Mouse (Mus musculus): ENCODE measurements around the gene Ak3. TPM values are rescaled to one million over a fixed set of nuclear protein-coding genes. Genes with fewer than 3 reads are reported as not detected.

The Ak3 gene
- polyA plus RNA-seq, 1 experiment, result 18.4 TPM

- WGBS, result 94% methylated on average over 5 of the region's 5 CpGs
- Histone ChIP-seq H3K4me1 (ENCODE audit: control insufficient read depth, insufficient read depth, insufficient read length) (no peaks in the 10 kb centered on the region), H3K36me3 (ENCODE audit: control insufficient read depth, insufficient read depth, low read length) (peaks cover 30% of the 10 kb centered on the region), H3K27ac (ENCODE audit: insufficient read depth, low read length) (no peak overlapping the region), H3K4me3 (ENCODE audit: extremely low read depth, insufficient read depth, insufficient read length) (no peak overlapping the region), H3K27me3 (ENCODE audit: control insufficient read depth, insufficient read depth, low read length) (no peaks in the 10 kb centered on the region)
- DNase-seq (ENCODE audit: low read depth in 1 of 2, low spot score in 2 of 2), result no peak
- TF ChIP-seq POLR2A (IDR thresholded peaks at IDR 0.05; ENCODE audit: low read depth, low read length), result no peak
- TF ChIP-seq CTCF (IDR thresholded peaks at IDR 0.05; ENCODE audit: extremely low read depth, insufficient read depth, insufficient read length, insufficient replicate concordance), result no peak
Observed at GRCm38 (mm10) chr19:29016786-29017185, 31.0 kb downstream of the Ak3 start.

DNA sequence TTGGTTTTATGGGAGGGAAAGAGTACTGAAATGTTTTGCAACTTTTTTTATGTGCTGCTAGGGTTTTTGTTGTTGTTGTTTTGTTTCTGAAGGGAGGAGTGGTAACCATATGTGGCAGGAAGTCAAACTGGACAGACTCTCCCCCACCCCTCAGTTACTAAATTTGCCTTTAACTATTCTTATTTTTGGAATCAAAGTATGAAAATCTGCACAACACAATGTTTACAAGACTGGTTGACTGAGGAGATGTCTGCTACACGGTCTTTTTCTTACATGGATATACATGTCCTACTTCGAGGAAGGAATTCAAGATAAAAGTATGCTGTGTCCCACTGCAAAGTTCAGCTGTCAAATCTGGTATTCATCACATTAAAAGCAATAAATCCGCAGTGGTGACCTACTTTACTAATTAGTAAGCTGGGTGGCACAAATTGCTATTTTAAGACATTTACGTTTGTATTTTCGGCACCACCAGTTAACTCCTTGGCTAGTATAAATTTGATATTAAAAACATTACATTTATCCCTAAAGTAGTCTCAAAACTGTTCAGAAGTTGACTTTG is 31.5 kb downstream of the Ak3 start:
- DNase-seq (ENCODE audit: low read depth in 1 of 2, low spot score in 2 of 2), result no peak
- Histone ChIP-seq H3K36me3 (ENCODE audit: control insufficient read depth, insufficient read depth, low read length) (peaks cover 29% of the 10 kb centered on the region), H3K27me3 (ENCODE audit: control insufficient read depth, insufficient read depth, low read length) (no peaks in the 10 kb centered on the region), H3K4me1 (ENCODE audit: control insufficient read depth, insufficient read depth, insufficient read length) (no peaks in the 10 kb centered on the region), H3K4me3 (ENCODE audit: extremely low read depth, insufficient read depth, insufficient read length) (no peak overlapping the region), H3K27ac (ENCODE audit: insufficient read depth, low read length) (no peak overlapping the region)
- 93% methylated on average over 5 of the region's 5 CpGs for WGBS
- TF ChIP-seq POLR2A (IDR thresholded peaks at IDR 0.05; ENCODE audit: low read depth, low read length) (no peak), CTCF (IDR thresholded peaks at IDR 0.05; ENCODE audit: extremely low read depth, insufficient read depth, insufficient read length, insufficient replicate concordance) (no peak)

DNA sequence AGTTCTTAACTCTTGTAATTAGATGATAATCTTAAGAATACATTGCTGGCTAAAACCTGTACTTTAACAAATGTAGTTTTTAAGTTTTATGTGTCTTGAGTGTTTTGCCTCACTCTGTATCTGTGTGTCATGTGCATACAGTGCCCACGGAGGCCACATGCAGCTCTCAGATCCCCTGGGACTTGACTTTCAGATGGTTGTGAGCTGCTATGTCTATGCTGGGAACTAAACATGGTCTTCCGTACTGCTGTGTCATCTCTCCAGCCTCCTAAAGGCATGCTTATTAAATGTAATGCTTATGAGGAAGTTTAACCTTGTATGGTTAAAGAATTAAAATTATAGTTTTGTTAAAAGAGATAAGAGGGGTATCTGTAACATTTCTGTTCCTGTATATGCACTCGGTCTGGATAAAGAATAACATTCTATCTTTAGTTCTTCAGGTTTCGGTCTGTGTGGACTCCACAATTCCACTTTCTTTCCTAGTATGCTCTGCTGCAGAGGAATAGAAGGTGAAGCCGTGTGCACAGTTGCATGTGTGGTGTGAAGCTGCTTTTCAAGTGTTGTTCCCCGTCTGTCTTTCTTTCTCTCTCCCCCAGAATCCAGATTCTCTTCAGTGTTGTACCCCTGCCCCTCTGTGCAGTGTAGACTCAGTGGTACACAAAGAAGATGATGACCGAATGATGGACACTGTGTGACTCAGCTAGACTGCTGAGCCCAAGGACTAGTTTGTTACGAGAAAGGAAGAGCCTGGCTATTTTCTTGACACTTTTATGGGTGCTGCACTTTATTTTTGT is 32.2 kb downstream of the Ak3 start:
- H3K36me3 ChIP-seq (ENCODE audit: control insufficient read depth, insufficient read depth, low read length), result peaks cover 25% of the 10 kb centered on the region
- WGBS, result 74% methylated on average over 8 of the region's 8 CpGs

GRCm38 (mm10) chr19:29014466-29015055 is 33.2 kb downstream of the Ak3 start:
- Histone ChIP-seq H3K36me3 (ENCODE audit: control insufficient read depth, insufficient read depth, low read length) (peaks cover 23% of the 10 kb centered on the region), H3K4me3 (ENCODE audit: extremely low read depth, insufficient read depth, insufficient read length) (no peak overlapping the region), H3K27ac (ENCODE audit: insufficient read depth, low read length) (no peak overlapping the region), H3K4me1 (ENCODE audit: control insufficient read depth, insufficient read depth, insufficient read length) (no peaks in the 10 kb centered on the region), H3K27me3 (ENCODE audit: control insufficient read depth, insufficient read depth, low read length) (no peaks in the 10 kb centered on the region)
- DNase-seq (ENCODE audit: low read depth in 1 of 2, low spot score in 2 of 2), result no peak
- no peak for TF ChIP-seq CTCF (IDR thresholded peaks at IDR 0.05; ENCODE audit: extremely low read depth, insufficient read depth, insufficient read length, insufficient replicate concordance)
- TF ChIP-seq POLR2A (IDR thresholded peaks at IDR 0.05; ENCODE audit: low read depth, low read length), result no peak
- 87% methylated on average over 5 of the region's 5 CpGs for WGBS

More for the DNA sequence above, 32.2 kb downstream of the Ak3 start:
- Histone ChIP-seq H3K27ac (ENCODE audit: insufficient read depth, low read length) (no peak overlapping the region), H3K4me1 (ENCODE audit: control insufficient read depth, insufficient read depth, insufficient read length) (no peaks in the 10 kb centered on the region), H3K27me3 (ENCODE audit: control insufficient read depth, insufficient read depth, low read length) (no peaks in the 10 kb centered on the region), H3K4me3 (ENCODE audit: extremely low read depth, insufficient read depth, insufficient read length) (no peak overlapping the region)
- DNase-seq (ENCODE audit: low read depth in 1 of 2, low spot score in 2 of 2), result no peak
- no peak for TF ChIP-seq POLR2A (IDR thresholded peaks at IDR 0.05; ENCODE audit: low read depth, low read length)
- no peak for TF ChIP-seq CTCF (IDR thresholded peaks at IDR 0.05; ENCODE audit: extremely low read depth, insufficient read depth, insufficient read length, insufficient replicate concordance)

GRCm38 (mm10) chr19:29011355-29011990 is 36.3 kb downstream of the Ak3 start:
- Histone ChIP-seq H3K4me3 (ENCODE audit: extremely low read depth, insufficient read depth, insufficient read length) (no peak overlapping the region), H3K27me3 (ENCODE audit: control insufficient read depth, insufficient read depth, low read length) (no peaks in the 10 kb centered on the region), H3K36me3 (ENCODE audit: control insufficient read depth, insufficient read depth, low read length) (peaks cover 25% of the 10 kb centered on the region), H3K4me1 (ENCODE audit: control insufficient read depth, insufficient read depth, insufficient read length) (no peaks in the 10 kb centered on the region), H3K27ac (ENCODE audit: insufficient read depth, low read length) (no peak overlapping the region)
- no peak for DNase-seq (ENCODE audit: low read depth in 1 of 2, low spot score in 2 of 2)
- 92% methylated on average over 12 of the region's 12 CpGs for WGBS
- TF ChIP-seq CTCF (IDR thresholded peaks at IDR 0.05; ENCODE audit: extremely low read depth, insufficient read depth, insufficient read length, insufficient replicate concordance), result no peak

DNA sequence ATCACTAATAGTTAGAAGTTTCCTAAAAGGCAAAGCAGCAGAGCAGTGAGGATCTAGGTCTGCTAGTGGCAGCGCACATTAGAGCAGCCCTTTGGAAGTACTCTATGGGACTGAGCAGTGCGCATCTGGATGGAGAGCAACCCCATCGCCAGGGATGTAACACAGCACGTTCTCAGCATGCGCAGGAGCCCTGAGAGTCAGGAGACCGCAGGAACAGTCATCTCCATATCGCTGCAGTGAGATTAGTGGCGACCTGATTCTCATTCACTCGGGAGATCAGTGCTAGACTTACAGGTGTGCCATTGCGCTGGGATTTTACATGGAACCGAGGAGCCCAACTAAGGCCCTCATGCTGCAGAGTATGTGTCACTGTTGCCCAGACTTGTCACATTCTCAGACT is 38.7 kb downstream of the Ak3 start:
- DNase-seq (ENCODE audit: low read depth in 1 of 2, low spot score in 2 of 2), result no peak
- H3K4me1 ChIP-seq (ENCODE audit: control insufficient read depth, insufficient read depth, insufficient read length), result no peaks in the 10 kb centered on the region
- H3K4me3 ChIP-seq (ENCODE audit: extremely low read depth, insufficient read depth, insufficient read length), result no peak overlapping the region
- TF ChIP-seq CTCF (IDR thresholded peaks at IDR 0.05; ENCODE audit: extremely low read depth, insufficient read depth, insufficient read length, insufficient replicate concordance), result no peak
- TF ChIP-seq POLR2A (IDR thresholded peaks at IDR 0.05; ENCODE audit: low read depth, low read length), result no peak
- no peaks in the 10 kb centered on the region for H3K27me3 ChIP-seq (ENCODE audit: control insufficient read depth, insufficient read depth, low read length)
- WGBS, result 97% methylated on average over 11 of the region's 11 CpGs
- peaks cover 20% of the 10 kb centered on the region for H3K36me3 ChIP-seq (ENCODE audit: control insufficient read depth, insufficient read depth, low read length)
- no peak overlapping the region for H3K27ac ChIP-seq (ENCODE audit: insufficient read depth, low read length)
